Mouse (Mus musculus) forebrain, embryonic 16.5 days (tissue): ENCODE measurements around the gene Map4k5. TPM values are rescaled to one million over a fixed set of nuclear protein-coding genes. Genes with fewer than 3 reads are reported as not detected.

Experiments
- ATAC-seq: fragments of 200-750 bp; cut with Nextera tagmentation; 2 replicates; pipeline ENCODE4 v1.8.0; 2017; ENCODE audit warnings: mild to moderate bottlenecking, moderate library complexity
- H3K27ac ChIP-seq: fragments of 300-500 bp; sonication (generic); 2 replicates; pipeline ENCODE4 v1.5.1; 2014; ENCODE audit warnings: low read length, control low read depth
- H3K27me3 ChIP-seq: fragments of 300-500 bp; sonication (generic); replicated peaks from 2 replicates; pipeline ENCODE4 v1.6.1; 2014; ENCODE audit warnings: low read length; ENCODE audit not compliant: control insufficient read depth, insufficient read depth
- H3K36me3 ChIP-seq: fragments of 300-500 bp; sonication (generic); 2 replicates; pipeline ENCODE4 v1.6.1; 2014; ENCODE audit not compliant: control insufficient read depth, insufficient read depth
- H3K4me1 ChIP-seq: fragments of 300-500 bp; sonication (generic); replicated peaks from 2 replicates; pipeline ENCODE4 v1.6.1; 2014; ENCODE audit warnings: low read length; ENCODE audit not compliant: control insufficient read depth, insufficient read depth
- H3K4me2 ChIP-seq: fragments of 300-500 bp; sonication (generic); 2 replicates; pipeline ENCODE4 v1.6.1; 2014; ENCODE audit warnings: mild to moderate bottlenecking, low read length, control low read depth
- H3K4me3 ChIP-seq: fragments of 300-500 bp; sonication (generic); replicated peaks from 2 replicates; pipeline ENCODE4 v1.5.1; 2014; ENCODE audit warnings: mild to moderate bottlenecking, low read length, control low read depth
- H3K9ac ChIP-seq: fragments of 300-500 bp; sonication (generic); replicated peaks from 2 replicates; pipeline ENCODE4 v1.6.1; 2014; ENCODE audit warnings: low read depth, low read length, control low read depth
- H3K9me3 ChIP-seq: fragments of 300-500 bp; sonication (generic); 2 replicates; pipeline ENCODE4 v1.6.1; 2016; ENCODE audit warnings: low read length; ENCODE audit not compliant: control insufficient read depth
- WGBS: fragments of 180-500 bp; shearing (Covaris S2); extraction: QIAGEN DNeasy Blood & Tissue Kit; methylation state at CpG from one replicate; pipeline ENCODE4 v1.1.7; 2014; 5-methylcytosine and 5-hydroxymethylcytosine counted together
- polyA plus RNA-seq: library from polyadenylated mRNA; unstranded; fragments of >200 nt; fragmentation: Nextera tagmentation; extraction: Ambion mirVana; gene quantifications from 2 replicates; pipeline ENCODE4 v1.2.1, GENCODE M21; 2015

Map4k5 gene
- polyA plus RNA-seq, 1 experiment from 2014 or later: 34.5 TPM

DNA sequence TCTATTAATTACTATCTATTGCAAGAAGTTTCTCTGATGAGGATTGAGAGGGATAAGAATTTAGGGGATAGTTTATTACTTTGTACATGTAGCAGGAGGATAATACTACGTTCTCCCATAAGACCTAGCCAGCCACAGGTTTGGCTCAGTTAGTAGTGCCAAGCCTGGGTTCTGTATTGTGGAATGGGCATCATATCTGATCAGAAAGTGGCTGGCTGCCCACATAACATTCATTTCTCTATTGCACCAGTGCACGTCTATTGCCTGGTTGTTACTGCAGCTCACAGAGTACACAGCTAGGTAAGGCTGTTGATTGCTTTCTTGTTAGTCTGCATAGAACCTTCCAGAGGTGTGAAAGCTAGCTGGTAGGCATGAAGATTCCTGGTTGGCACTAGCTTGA is 24.9 kb upstream of the Map4k5 start:
- Histone ChIP-seq H3K4me1 (no peaks in the 10 kb centered on the region), H3K4me3 (no peak overlapping the region), H3K27ac (no peak overlapping the region), H3K9ac (no peak overlapping the region), H3K27me3 (no peaks in the 10 kb centered on the region), H3K9me3 (no peaks in the 10 kb centered on the region), H3K4me2 (no peak overlapping the region), H3K36me3 (no peaks in the 10 kb centered on the region)
- WGBS: 85% methylated on average over 2 of the region's 2 CpGs
- ATAC-seq: no peak

DNA sequence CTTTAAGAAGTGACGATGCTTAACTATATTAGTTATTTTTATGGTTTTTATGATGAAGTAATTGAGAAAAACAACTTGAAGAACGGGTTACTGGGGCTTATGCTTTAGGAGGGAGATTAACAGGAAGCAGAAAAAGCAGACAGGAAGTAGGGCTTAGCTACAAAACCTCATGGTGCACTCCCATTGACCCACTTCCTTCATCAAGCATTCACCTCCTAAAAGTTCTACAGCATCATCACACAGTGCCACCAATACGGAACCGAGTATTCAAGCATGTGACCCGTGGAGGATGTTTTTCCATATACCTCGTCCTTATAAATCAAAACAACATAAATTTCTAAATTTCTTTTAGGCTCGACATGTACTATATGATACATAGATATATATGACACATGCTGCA is 19.7 kb upstream of the Map4k5 start:
- no peak overlapping the region for H3K4me2 ChIP-seq
- no peaks in the 10 kb centered on the region for H3K36me3 ChIP-seq
- H3K27ac ChIP-seq: no peak overlapping the region
- no peak for ATAC-seq
- no peak overlapping the region for H3K9ac ChIP-seq
- 91% methylated on average over 7 of the region's 7 CpGs for WGBS
- H3K4me3 ChIP-seq: no peak overlapping the region
- no peaks in the 10 kb centered on the region for H3K9me3 ChIP-seq
- no peaks in the 10 kb centered on the region for H3K27me3 ChIP-seq
- no peaks in the 10 kb centered on the region for H3K4me1 ChIP-seq

DNA sequence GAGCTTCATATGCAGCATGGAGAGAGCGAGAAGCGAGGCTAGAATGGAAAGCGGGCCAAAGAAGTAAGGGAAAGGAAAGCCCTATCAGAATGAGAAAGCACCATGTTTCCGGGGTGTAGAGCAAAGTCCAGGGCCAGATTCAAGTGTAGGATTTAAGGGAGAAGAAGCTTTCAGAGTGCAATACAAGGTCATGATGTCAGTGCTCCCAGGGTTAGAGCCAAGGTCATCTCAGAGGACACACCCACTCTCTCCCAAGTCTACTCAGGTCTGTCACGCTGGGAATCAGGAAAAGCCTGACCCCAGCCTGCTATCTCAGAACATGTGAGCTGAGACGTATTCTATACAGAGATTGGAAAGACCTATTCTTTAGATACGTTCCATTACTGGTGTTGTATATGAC is 18.9 kb upstream of the Map4k5 start:
- Histone ChIP-seq H3K4me3 (no peak overlapping the region), H3K4me1 (peaks cover 4% of the 10 kb centered on the region), H3K27ac (no peak overlapping the region), H3K36me3 (no peaks in the 10 kb centered on the region), H3K9me3 (no peaks in the 10 kb centered on the region), H3K4me2 (no peak overlapping the region), H3K27me3 (no peaks in the 10 kb centered on the region), H3K9ac (no peak overlapping the region)
- WGBS: 91% methylated on average over 7 of the region's 7 CpGs
- ATAC-seq: no peak

- Histone ChIP-seq H3K27me3 (no peaks in the 10 kb centered on the region), H3K9me3 (no peaks in the 10 kb centered on the region), H3K27ac (peak overlapping the region; percentile 96), H3K9ac (peak overlapping the region; percentile 86), H3K4me3 (peak overlapping the region; percentile 62), H3K4me1 (peaks cover 6% of the 10 kb centered on the region), H3K36me3 (no peaks in the 10 kb centered on the region), H3K4me2 (peak overlapping the region; percentile 59)
- ATAC-seq: peak; percentile 86
- WGBS: 10% methylated on average over 19 of the region's 19 CpGs
These were observed 15.5 kb upstream of the Map4k5 start for GRCm38 (mm10) chr12:69908511-69908900.

DNA sequence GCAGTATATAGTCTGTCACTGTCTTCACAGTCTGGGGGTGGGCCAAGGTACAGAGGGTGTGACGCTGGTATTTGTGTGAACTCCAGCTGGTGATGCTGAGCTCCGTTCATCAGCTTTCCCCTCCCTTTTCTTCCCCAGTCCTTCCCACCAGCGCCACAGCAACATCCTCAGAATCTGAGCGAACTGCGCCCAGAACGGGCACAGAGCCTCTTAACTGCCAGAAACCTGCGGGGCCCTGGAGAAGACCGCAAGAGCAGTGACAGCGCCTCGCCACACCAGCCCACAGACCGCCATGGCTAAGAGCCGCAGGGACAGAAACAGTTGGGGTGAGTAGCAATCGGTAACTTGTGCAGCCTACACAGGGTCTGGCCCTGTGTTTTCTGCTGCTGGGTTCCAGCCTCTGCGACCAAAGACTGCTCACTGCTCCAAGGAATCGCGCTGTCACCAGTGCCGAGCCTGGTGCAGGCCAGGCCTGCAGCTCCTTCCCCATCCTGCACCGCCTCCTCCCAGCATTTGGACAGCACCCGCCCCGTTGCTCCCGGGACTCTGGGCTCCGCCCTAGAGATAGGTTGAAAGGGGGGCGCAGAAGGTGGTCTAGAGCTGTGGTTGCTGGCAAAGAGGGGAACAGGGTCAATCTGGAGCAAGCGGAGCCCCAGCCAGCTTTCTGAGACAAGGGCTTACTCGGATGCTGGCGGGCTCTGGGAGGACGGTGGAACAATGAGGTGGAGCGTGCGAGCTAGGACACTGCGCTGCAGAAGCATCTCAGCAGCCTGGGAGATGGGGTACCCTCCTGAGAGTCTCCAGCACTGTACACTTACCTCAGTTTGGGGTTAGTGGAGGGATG is 14.9 kb upstream of the Map4k5 start:
- Histone ChIP-seq H3K4me3 (peak overlapping the region; percentile 62), H3K9me3 (no peaks in the 10 kb centered on the region), H3K4me1 (peaks cover 6% of the 10 kb centered on the region), H3K27me3 (no peaks in the 10 kb centered on the region), H3K4me2 (peak overlapping the region; percentile 59), H3K9ac (peak overlapping the region; percentile 86), H3K36me3 (no peaks in the 10 kb centered on the region), H3K27ac (peak overlapping the region; percentile 96)
- under 1% methylated on average over 30 of the region's 30 CpGs for WGBS
- ATAC-seq: peak; percentile 86

DNA sequence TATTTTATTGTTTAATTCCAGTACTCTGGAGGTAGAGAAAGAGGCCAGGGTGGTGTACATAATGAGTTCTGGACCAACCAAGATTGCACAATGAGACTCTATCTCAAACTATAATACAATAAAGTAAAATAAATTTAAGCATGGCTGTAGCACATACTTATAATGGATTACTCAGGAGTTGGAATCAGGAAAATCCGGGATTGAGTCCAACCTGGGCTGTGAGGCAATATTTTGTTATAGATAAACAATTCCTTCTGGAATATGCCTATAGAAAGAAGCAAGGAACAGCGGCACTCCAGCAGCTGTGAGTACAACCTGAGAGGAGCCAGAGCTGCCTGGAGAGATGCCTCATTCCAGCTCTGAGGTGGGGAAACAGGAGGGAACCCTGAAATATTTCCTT is 12.0 kb upstream of the Map4k5 start:
- H3K9me3 ChIP-seq: no peaks in the 10 kb centered on the region
- no peaks in the 10 kb centered on the region for H3K27me3 ChIP-seq
- no peak overlapping the region for H3K4me2 ChIP-seq
- H3K36me3 ChIP-seq: no peaks in the 10 kb centered on the region
- no peak overlapping the region for H3K27ac ChIP-seq
- no peak overlapping the region for H3K4me3 ChIP-seq
- peaks cover 6% of the 10 kb centered on the region for H3K4me1 ChIP-seq
- no peak for ATAC-seq
- WGBS: 67% methylated on average over 2 of the region's 2 CpGs
- H3K9ac ChIP-seq: no peak overlapping the region

GRCm38 (mm10) chr12:69898119-69898518 is 5.1 kb upstream of the Map4k5 start:
- WGBS: 94% methylated on average over 4 of the region's 4 CpGs
- no peaks in the 10 kb centered on the region for H3K36me3 ChIP-seq
- no peak overlapping the region for H3K4me2 ChIP-seq
- no peaks in the 10 kb centered on the region for H3K9me3 ChIP-seq
- no peaks in the 10 kb centered on the region for H3K27me3 ChIP-seq
- ATAC-seq: no peak
- H3K4me1 ChIP-seq: peaks cover 4% of the 10 kb centered on the region; the same call in 1 of the 2 replicates
- H3K27ac ChIP-seq: no peak overlapping the region
- H3K9ac ChIP-seq: no peak overlapping the region
- H3K4me3 ChIP-seq: no peak overlapping the region

GRCm38 (mm10) chr12:69895046-69895445 is 2.0 kb upstream of the Map4k5 start:
- no peak overlapping the region for H3K9ac ChIP-seq
- H3K27ac ChIP-seq: no peak overlapping the region
- no peaks in the 10 kb centered on the region for H3K9me3 ChIP-seq
- ATAC-seq: no peak
- 82% methylated on average over 2 of the region's 2 CpGs for WGBS
- peaks cover 19% of the 10 kb centered on the region for H3K4me1 ChIP-seq
- H3K4me3 ChIP-seq: no peak overlapping the region
- H3K4me2 ChIP-seq: no peak overlapping the region
- no peaks in the 10 kb centered on the region for H3K27me3 ChIP-seq
- H3K36me3 ChIP-seq: no peaks in the 10 kb centered on the region

- no peak overlapping the region for H3K4me3 ChIP-seq
- no peak overlapping the region for H3K27ac ChIP-seq
These were observed 927 bp upstream of the Map4k5 start for GRCm38 (mm10) chr12:69893927-69894326.

More at GRCm38 (mm10) chr12:69893927-69894326, 927 bp upstream of the Map4k5 start:
- Histone ChIP-seq H3K4me2 (0 out of 2 replicates have a peak overlapping the region, but pooled peaks have one; percentile 17), H3K4me1 (peaks cover 26% of the 10 kb centered on the region), H3K36me3 (no peaks in the 10 kb centered on the region), H3K27me3 (no peaks in the 10 kb centered on the region), H3K9ac (no peak overlapping the region), H3K9me3 (no peaks in the 10 kb centered on the region)
- no peak for ATAC-seq
- WGBS: 53% methylated on average over 6 of the region's 6 CpGs
